Mouse (Mus musculus) bone marrow, adult 2 months (tissue): Measurements from ENCODE around the gene Hipk1. TPM values are rescaled to one million over a fixed set of nuclear protein-coding genes. Genes with fewer than 3 reads are reported as not detected.

Experiments used
- H3K27ac ChIP-seq: fragments of 200-500 bp; 2 replicates; pipeline ENCODE4 v1.5.1; 2012; ENCODE audit warnings: low read depth, mild to moderate bottlenecking, control low read depth, inconsistent platforms, low read length; ENCODE audit not compliant: control insufficient read depth, poor library complexity, insufficient read depth
- H3K4me1 ChIP-seq: fragments of 200-500 bp; 2 replicates; pipeline ENCODE4 v1.6.1; 2011; ENCODE audit warnings: low read length; ENCODE audit not compliant: control insufficient read depth, insufficient read depth
- H3K4me3 ChIP-seq: fragments of 200-500 bp; replicated peaks from 2 replicates; pipeline ENCODE3; 2011; ENCODE audit warnings: mild to moderate bottlenecking, low read depth, low read length, control low read depth; ENCODE audit not compliant: control insufficient read depth
- CTCF ChIP-seq: fragments of 200-500 bp; IDR thresholded peaks from 2 replicates; pipeline ENCODE4 v1.5.1; 2011; ENCODE audit warnings: low read length, control low read depth; ENCODE audit not compliant: control insufficient read depth, insufficient read depth
- POLR2A ChIP-seq: fragments of 200-500 bp; IDR thresholded peaks from 2 replicates; pipeline ENCODE4 v1.6.1; 2011; ENCODE audit warnings: low read depth, mild to moderate bottlenecking, control low read depth, low read length, borderline replicate concordance; ENCODE audit not compliant: control insufficient read depth
- WGBS: fragments of 180-500 bp; shearing (Covaris S2); methylation state at CpG from one replicate; pipeline ENCODE4 v1.1.7; 2018; 5-methylcytosine and 5-hydroxymethylcytosine counted together
- polyA plus RNA-seq: library from polyadenylated mRNA; stranded (reverse); fragments of >200 nt; gene quantifications from 2 replicates; pipeline ENCODE4 v1.2.4, GENCODE M21; 2011; ENCODE audit warnings: low replicate concordance; ENCODE audit not compliant: missing spikeins, insufficient read depth, insufficient read length

Hipk1 gene
- polyA plus RNA-seq, 1 experiment = 80.9 TPM

DNA sequence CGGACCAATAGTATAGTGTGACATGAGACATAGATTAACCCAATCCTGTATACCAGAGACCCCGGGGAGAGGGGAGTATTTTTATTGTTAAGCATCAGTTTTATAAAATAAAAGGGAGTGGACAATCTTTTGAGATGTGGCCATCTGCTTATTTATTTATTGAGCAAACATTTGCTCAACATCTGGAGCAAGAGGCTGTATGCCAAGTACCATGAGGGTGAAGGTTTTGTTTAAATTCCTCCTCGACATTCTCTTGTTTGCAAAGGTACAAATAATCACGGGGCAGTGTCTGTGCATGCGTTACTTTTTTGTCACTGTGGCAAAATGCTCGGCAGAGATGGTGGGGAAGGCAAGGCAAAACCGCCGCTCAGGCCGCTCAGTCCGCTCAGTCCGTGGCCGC, 85.9 kb downstream of the Hipk1 start:
- no peak overlapping the region for H3K4me3 ChIP-seq
- H3K27ac ChIP-seq = no peak overlapping the region
- TF ChIP-seq POLR2A = no peak
- no peak for TF ChIP-seq CTCF
- no peaks in the 10 kb centered on the region for H3K4me1 ChIP-seq
- 90% methylated on average over 12 of the region's 12 CpGs for whole genome bisulfite sequencing

DNA sequence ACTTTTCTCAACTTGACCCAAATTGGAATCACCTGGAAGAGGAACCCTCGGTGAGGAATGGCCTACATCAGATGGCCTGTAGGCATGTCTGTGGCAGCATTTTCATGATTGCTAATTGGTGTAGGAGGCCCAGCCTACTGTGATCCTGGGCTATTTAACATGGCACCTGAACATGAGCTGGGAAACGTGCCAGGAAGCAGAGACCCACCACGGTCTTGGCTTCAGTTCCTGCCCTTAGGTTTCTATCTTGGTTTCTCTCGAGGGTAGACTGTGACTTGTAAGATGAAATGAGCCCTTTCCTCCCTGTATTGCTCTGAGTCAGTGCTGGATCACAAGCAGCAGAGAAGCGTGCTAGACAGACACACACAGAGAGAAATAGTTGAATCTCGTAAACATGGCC, 86.7 kb downstream of the Hipk1 start:
- Histone ChIP-seq H3K4me1 (no peaks in the 10 kb centered on the region), H3K27ac (no peak overlapping the region), H3K4me3 (no peak overlapping the region)
- no peak for TF ChIP-seq CTCF
- TF ChIP-seq POLR2A = no peak
- 50% methylated on average over 6 of the region's 6 CpGs for WGBS

DNA sequence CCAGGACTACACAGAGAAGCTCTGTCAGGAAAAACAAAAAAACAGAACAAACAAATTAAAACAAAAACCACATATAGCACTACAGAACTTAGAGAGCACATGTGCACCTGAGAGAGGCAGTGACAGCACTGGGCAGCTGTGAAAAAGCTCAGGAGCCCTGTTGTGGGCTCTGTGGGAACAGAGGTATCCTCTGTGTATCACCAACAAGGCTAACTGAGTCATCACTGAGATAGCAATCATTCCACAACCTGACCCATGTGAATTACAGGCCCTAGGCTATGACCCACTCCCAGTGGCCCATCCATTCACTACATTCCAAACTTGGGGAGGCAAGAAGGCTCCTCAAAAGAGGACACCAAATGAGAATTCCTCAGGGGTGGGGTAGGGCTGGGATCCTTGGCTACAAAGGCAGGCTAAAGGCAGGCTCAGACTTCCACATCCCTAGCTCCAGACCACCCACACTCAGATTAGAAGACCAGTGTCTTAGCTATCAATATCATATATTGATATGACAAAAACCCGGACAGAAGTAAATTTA, 94.9 kb downstream of the Hipk1 start:
- Histone ChIP-seq H3K27ac (no peak overlapping the region), H3K4me3 (no peak overlapping the region), H3K4me1 (no peaks in the 10 kb centered on the region)
- 86% methylated on average over 1 of the region's 1 CpGs for WGBS
- TF ChIP-seq POLR2A (no peak), CTCF (no peak)

DNA sequence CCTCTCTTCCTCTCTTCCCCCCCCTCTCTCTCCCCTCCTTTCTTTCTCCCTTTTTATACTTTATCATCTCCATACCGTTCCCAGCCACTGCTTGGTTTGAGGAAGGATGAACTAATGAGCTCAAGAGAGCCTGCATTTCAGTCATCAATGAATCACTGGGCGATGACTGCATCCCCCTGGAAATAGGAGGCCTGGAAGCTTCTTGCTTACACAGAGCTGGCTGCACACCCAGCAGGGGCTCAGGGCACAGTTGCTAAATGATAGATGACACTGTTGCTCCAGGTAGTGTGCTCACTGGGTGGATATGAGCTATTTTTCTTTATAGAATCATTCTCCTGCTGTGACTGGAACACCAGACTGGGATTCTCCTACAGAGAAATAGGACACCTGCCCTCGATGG, 95.8 kb downstream of the Hipk1 start:
- WGBS = 70% methylated on average over 3 of the region's 3 CpGs
- TF ChIP-seq POLR2A (no peak), CTCF (no peak)
- H3K27ac ChIP-seq = no peak overlapping the region
- no peaks in the 10 kb centered on the region for H3K4me1 ChIP-seq
- H3K4me3 ChIP-seq = no peak overlapping the region

DNA sequence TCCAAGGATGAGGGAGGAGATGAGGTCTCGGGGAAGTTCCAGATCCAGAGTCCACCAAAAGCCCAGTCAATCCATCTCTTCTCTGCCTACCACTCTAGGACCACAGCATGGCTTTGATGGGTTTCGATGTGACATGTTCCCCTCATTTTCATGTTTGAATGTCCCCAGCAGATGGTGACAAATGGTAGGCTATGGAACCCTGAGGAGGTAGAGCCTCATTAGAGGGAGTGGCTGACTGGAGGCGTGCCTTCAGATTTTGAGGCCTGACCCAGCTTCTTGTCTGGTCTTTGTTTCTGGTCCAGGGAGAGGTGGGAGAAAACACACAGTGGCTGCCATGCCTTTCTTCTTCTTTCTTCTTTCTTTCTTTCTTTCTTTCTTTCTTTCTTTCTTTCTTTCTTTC, 100.9 kb downstream of the Hipk1 start:
- Histone ChIP-seq H3K27ac (no peak overlapping the region), H3K4me1 (no peaks in the 10 kb centered on the region), H3K4me3 (no peak overlapping the region)
- WGBS = 70% methylated on average over 3 of the region's 3 CpGs
- TF ChIP-seq POLR2A (no peak), CTCF (no peak)

Other genes starting within 250 kb of the Hipk1 start
- gene Syt6, start 216.3 kb downstream of the Hipk1 start, polyA plus RNA-seq = 1.3 TPM in 1 of 2 replicates, not detected in the other
- 1.4 and 2.0 TPM in 2 replicates for gene Atg4a-ps, start 145.5 kb downstream of the Hipk1 start, polyA plus RNA-seq
- 2.3 and 5.1 TPM in 2 replicates for gene Olfml3, start 53.6 kb downstream of the Hipk1 start, polyA plus RNA-seq
- gene Gm10964, start 52.2 kb downstream of the Hipk1 start, polyA plus RNA-seq = not detected in 2 replicates
- gene Dclre1b, start 17.9 kb upstream of the Hipk1 start, polyA plus RNA-seq = 9.1 and 17.6 TPM in 2 replicates
- gene Ap4b1, start 18.0 kb upstream of the Hipk1 start, polyA plus RNA-seq = 27.7 and 34.2 TPM in 2 replicates
- gene Gm43064, start 18.0 kb upstream of the Hipk1 start, polyA plus RNA-seq = not detected in 2 replicates
- 6.5 and 11.2 TPM in 2 replicates for gene Bcl2l15, start 41.0 kb upstream of the Hipk1 start, polyA plus RNA-seq
- 32.7 and 44.2 TPM in 2 replicates for gene Ptpn22, start 68.2 kb upstream of the Hipk1 start, polyA plus RNA-seq
- 5.2 and 9.3 TPM in 2 replicates for gene Rsbn1, start 122.6 kb upstream of the Hipk1 start, polyA plus RNA-seq
- gene Phtf1, start 176.5 kb upstream of the Hipk1 start, polyA plus RNA-seq = 15.1 and 23.1 TPM in 2 replicates